Mouse (Mus musculus) embryonic facial prominence, embryonic 13.5 days (tissue): ENCODE measurements around the gene Rfwd3. TPM values are rescaled to one million over a fixed set of nuclear protein-coding genes. Genes with fewer than 3 reads are reported as not detected.
A peak's percentile ranks its signal among the peaks of the same experiment; 100 is the strongest.
"Not testable (repeated sequence)": the region's sequence is repeated elsewhere in the genome, so short reads cannot be mapped to it uniquely, and the experiment has no call there.

Source experiments
- ATAC-seq: fragments of 200-750 bp; cut with Nextera tagmentation; 2 replicates; pipeline ENCODE4 v1.8.0; 2017; ENCODE audit warnings: low read depth; ENCODE audit not compliant: insufficient number of reproducible peaks, insufficient read depth, low FRiP score, low TSS enrichment
- H3K27ac ChIP-seq: fragments of 300-500 bp; sonication (generic); 2 replicates; pipeline ENCODE4 v1.5.1; 2015; ENCODE audit warnings: moderate library complexity, mild to moderate bottlenecking, inconsistent platforms
- H3K27me3 ChIP-seq: fragments of 300-500 bp; sonication (generic); 2 replicates; pipeline ENCODE4 v1.6.1; 2015; ENCODE audit warnings: mild to moderate bottlenecking, inconsistent platforms
- H3K36me3 ChIP-seq: fragments of 300-500 bp; sonication (generic); 2 replicates; pipeline ENCODE4 v1.6.1; 2015; ENCODE audit warnings: mild to moderate bottlenecking, inconsistent platforms
- H3K4me1 ChIP-seq: fragments of 300-500 bp; sonication (generic); 2 replicates; pipeline ENCODE4 v1.6.1; 2015; ENCODE audit warnings: inconsistent platforms
- H3K4me2 ChIP-seq: fragments of 300-500 bp; sonication (generic); 2 replicates; pipeline ENCODE4 v1.6.1; 2015; ENCODE audit warnings: moderate library complexity, mild to moderate bottlenecking, inconsistent platforms
- H3K4me3 ChIP-seq: fragments of 300-500 bp; sonication (generic); 2 replicates; pipeline ENCODE4 v1.5.1; 2015; ENCODE audit warnings: mild to moderate bottlenecking, inconsistent platforms
- H3K9ac ChIP-seq: fragments of 300-500 bp; sonication (generic); 2 replicates; pipeline ENCODE4 v1.6.1; 2015; ENCODE audit warnings: mild to moderate bottlenecking, inconsistent platforms
- H3K9me3 ChIP-seq: fragments of 300-500 bp; sonication (generic); 2 replicates; pipeline ENCODE4 v1.6.1; 2016; ENCODE audit warnings: inconsistent platforms
- WGBS: fragments of 180-500 bp; shearing (Covaris S2); methylation state at CpG from one replicate; pipeline ENCODE4 v1.1.7; 2015; ENCODE audit warnings: mixed read lengths; 5-methylcytosine and 5-hydroxymethylcytosine counted together
- polyA plus RNA-seq: library from polyadenylated mRNA; unstranded; fragments of >200 nt; fragmentation: Nextera tagmentation; extraction: Ambion mirVana; gene quantifications from 2 replicates; pipeline ENCODE4 v1.2.1, GENCODE M21; 2015

Rfwd3 gene
- polyA plus RNA-seq, 1 experiment from 2014 or later, result 50.1 TPM

DNA sequence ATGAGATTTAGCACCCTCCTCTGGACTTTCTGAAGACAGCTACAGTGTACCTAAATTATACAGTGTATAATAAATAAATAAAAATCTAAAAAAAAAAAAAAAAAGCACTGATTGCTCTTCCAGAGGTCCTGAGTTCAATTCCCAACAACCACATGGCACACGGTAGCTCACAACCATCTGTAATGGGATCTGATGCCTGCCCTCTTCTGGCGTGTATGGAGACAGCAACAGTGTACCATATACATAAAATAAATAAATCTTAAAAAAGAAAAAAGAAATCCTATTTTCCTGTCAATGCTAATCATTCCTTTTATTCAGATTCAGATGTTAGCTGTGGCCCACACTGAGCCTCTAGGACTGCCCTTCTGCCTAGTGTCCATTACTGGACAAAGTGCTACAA lies 31.7 kb downstream of the Rfwd3 start:
- peaks cover 15% of the 10 kb centered on the region for H3K36me3 ChIP-seq
- no peak overlapping the region for H3K4me2 ChIP-seq
- no peaks in the 10 kb centered on the region for H3K27me3 ChIP-seq
- H3K27ac ChIP-seq, result no peak overlapping the region
- no peak for ATAC-seq
- no peaks in the 10 kb centered on the region for H3K4me1 ChIP-seq
- peaks cover 4% of the 10 kb centered on the region; the same call in 1 of the 2 replicates for H3K9me3 ChIP-seq
- H3K9ac ChIP-seq, result no peak overlapping the region
- WGBS, result 70% methylated on average over 2 of the region's 2 CpGs
- H3K4me3 ChIP-seq, result no peak overlapping the region

DNA sequence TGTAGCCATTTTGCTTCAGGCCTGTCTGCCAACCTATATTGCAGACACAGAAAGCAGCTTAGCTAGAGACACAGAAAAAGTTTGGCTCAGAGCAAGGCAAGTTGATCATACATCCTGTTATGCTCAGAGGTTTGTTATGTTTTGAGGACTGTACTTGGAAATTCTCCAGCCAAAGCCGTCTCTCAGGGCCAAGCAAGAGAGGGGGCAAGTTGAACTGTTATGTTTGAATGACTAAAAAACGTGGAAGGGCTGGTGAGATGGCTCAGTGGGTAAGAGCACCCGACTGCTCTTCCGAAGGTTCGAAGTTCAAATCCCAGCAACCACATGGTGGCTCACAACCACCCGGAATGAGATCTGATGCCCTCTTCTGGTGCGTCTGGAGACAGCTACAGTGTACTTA lies 33.9 kb downstream of the Rfwd3 start:
- 69% methylated on average over 7 of the region's 7 CpGs for WGBS

GRCm38 (mm10) chr8:111264693-111265220 lies 35.3 kb downstream of the Rfwd3 start:
- Histone ChIP-seq H3K4me3 (no peak overlapping the region), H3K4me1 (no peaks in the 10 kb centered on the region), H3K9ac (no peak overlapping the region), H3K27ac (no peak overlapping the region), H3K27me3 (no peaks in the 10 kb centered on the region), H3K36me3 (peaks cover under 1% of the 10 kb centered on the region; the same call in 1 of the 2 replicates), H3K9me3 (peaks cover 4% of the 10 kb centered on the region; the same call in 1 of the 2 replicates), H3K4me2 (no peak overlapping the region)
- no peak for ATAC-seq
- 71% methylated on average over 2 of the region's 2 CpGs for WGBS

More for the DNA sequence above, 33.9 kb downstream of the Rfwd3 start:
- H3K27me3 ChIP-seq, ATAC-seq, H3K9ac ChIP-seq, H3K27ac ChIP-seq, H3K9me3 ChIP-seq, H3K36me3 ChIP-seq, H3K4me1 ChIP-seq, H3K4me3 ChIP-seq, H3K4me2 ChIP-seq: not testable (repeated sequence)

DNA sequence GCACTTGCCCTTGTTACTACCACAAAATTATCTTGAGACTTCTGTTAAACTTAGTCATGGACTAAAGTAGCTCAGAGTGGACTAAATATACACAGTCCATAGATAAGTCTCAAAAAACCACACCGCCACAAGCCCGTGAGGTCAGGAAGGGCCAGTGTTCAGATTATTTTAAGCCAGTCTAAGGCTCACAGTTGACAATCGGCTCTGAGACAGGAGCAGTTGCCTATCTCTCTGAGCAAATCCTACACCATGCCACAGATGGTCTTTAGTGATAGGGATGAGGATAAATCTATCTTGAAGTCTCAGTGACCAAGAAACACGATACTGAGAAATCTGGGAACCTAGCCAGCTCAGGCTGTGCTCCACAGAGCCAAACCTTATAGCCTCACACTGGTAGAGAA lies 38.0 kb downstream of the Rfwd3 start:
- Histone ChIP-seq H3K27ac (no peak overlapping the region), H3K9me3 (0 out of 2 replicates have a peak, but pooled peaks cover 4% of the 10 kb centered on the region), H3K27me3 (no peaks in the 10 kb centered on the region), H3K9ac (no peak overlapping the region), H3K36me3 (no peaks in the 10 kb centered on the region), H3K4me3 (no peak overlapping the region), H3K4me1 (peaks cover 3% of the 10 kb centered on the region), H3K4me2 (no peak overlapping the region)
- WGBS, result 82% methylated on average over 4 of the region's 4 CpGs
- ATAC-seq, result no peak

DNA sequence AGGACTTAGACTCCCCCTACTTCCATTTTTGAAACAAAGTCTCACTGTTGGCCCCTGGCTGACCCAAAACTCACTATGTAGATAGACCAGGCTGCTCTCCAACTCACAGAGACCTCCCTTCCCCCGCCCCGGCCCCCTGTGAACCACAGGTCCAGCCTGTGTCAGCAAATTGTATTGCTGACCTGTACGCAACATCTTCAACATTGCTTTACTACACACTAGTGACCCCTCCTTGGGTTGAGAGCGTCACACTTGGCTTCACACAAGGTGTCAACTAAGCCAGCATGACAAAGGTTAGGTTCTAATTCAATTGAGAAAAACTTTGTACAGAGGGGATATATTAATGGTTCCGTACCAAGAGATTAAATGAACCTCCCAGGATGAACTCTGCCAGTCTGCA lies 39.8 kb downstream of the Rfwd3 start:
- no peaks in the 10 kb centered on the region for H3K9me3 ChIP-seq
- H3K9ac ChIP-seq, result no peak overlapping the region
- no peak for ATAC-seq
- H3K27ac ChIP-seq, result no peak overlapping the region
- no peaks in the 10 kb centered on the region; the same call in 1 of the 2 replicates for H3K36me3 ChIP-seq
- H3K4me2 ChIP-seq, result peak overlapping the region; percentile 57; the same call in 1 of the 2 replicates
- peak overlapping the region; percentile 89; the same call in 1 of the 2 replicates for H3K4me3 ChIP-seq
- H3K4me1 ChIP-seq, result peaks cover 3% of the 10 kb centered on the region
- WGBS, result 94% methylated on average over 5 of the region's 5 CpGs
- H3K27me3 ChIP-seq, result no peaks in the 10 kb centered on the region

- Histone ChIP-seq H3K4me3 (peak overlapping the region; percentile 89), H3K36me3 (no peaks in the 10 kb centered on the region; the same call in 1 of the 2 replicates), H3K4me2 (peak overlapping the region; percentile 57), H3K4me1 (peaks cover 3% of the 10 kb centered on the region), H3K27ac (peak overlapping the region; percentile 99), H3K9ac (peak overlapping the region; percentile 97), H3K27me3 (no peaks in the 10 kb centered on the region), H3K9me3 (no peaks in the 10 kb centered on the region)
- ATAC-seq, result no peak
- 10% methylated on average over 13 of the region's 13 CpGs for WGBS
Measured at GRCm38 (mm10) chr8:111259408-111259741, 40.6 kb downstream of the Rfwd3 start.

DNA sequence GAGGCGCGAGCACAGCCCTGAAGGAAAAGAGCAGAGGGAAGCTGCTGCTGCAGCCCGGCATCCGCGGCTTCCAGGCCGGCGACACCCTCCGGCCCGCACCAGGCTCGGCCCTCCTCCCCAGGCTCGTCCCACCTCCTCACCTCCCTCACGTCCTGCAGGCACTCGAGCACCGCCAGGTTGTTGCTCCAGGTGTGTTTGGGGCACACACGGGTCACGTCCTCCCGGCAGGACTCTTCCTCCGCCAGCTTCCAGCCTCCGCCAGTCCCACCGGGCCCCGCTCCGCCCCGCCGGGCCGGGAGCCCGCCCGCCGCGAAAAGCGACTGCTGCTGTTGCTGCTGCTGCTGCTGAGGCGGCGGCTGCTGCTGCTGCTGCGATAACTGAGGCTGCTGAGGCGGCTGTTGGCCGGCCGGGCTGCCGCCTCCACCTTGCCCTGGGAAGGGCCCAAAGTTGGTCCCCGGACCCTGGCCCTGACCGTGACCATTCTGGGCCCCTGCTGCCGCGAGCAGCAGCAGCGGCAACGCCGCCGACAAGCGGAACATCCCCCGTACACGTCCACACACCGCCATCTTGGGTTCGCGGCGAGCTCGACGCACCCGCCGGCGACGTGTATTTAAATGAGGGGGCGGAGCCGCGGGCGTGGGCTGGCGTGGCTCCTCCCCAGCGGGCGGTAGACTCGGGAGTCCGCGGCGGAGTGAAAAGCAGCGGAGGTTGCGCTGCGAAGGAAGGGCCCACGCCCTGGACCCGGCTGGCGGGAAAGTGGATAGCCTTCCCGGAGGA lies 41.2 kb downstream of the Rfwd3 start, which contains the start of gene Glg1:
Glg1 (minus strand) TSS at position 586 of the 777 bp plus-strand sequence.
- H3K4me3 ChIP-seq, result peak within 1 kb of the TSS; percentile 89
- no peaks in the 10 kb centered on the region for H3K27me3 ChIP-seq
- no peaks in the 10 kb centered on the region; the same call in 1 of the 2 replicates for H3K36me3 ChIP-seq
- peak within 1 kb of the TSS; percentile 97 for H3K9ac ChIP-seq
- peak; percentile 91 for ATAC-seq
- H3K4me1 ChIP-seq, result peaks cover 3% of the 10 kb centered on the region
- H3K9me3 ChIP-seq, result no peaks in the 10 kb centered on the region
- H3K4me2 ChIP-seq, result peak within 1 kb of the TSS; percentile 57
- H3K27ac ChIP-seq, result peak within 1 kb of the TSS; percentile 99
- WGBS, result under 1% methylated on average over 75 of the region's 76 CpGs

DNA sequence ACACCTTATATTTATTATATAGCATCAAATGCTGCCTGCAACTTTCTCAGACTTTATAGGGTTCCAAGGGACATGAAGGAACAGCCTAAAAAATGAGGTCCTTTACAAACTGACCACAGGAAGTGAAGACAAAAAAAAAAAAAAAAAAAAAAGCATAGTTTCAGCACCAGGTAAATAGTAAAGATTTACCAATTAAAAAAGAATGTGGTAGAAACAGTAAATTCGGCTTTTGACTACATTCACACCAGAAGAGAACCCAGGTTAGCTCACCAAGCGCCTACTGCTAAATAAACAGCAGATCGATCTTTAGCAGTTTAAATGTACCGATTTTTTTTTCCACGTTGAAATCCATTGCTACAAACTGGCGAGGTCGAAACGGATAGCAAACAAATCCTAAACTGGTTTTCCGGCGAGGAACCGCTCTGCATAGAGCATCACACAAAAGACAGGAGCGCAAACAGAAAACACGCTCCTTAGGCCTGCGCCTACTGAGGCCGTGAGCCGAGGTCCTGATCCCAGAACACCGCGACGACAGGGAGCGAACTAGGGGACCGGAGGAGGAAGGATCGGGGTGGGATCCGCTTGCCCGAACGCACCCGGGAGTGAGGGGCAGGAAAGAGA lies 41.9 kb downstream of the Rfwd3 start:
- Histone ChIP-seq H3K27me3 (no peaks in the 10 kb centered on the region), H3K4me2 (peak overlapping the region; percentile 57), H3K9ac (peak overlapping the region; percentile 97), H3K4me3 (peak overlapping the region; percentile 89), H3K4me1 (peaks cover 3% of the 10 kb centered on the region), H3K9me3 (no peaks in the 10 kb centered on the region), H3K27ac (peak overlapping the region; percentile 99), H3K36me3 (no peaks in the 10 kb centered on the region; the same call in 1 of the 2 replicates)
- 0 out of 2 replicates have a peak, but pooled peaks have one; percentile 3 for ATAC-seq
- WGBS, result under 1% methylated on average over 26 of the region's 26 CpGs

- no peak overlapping the region for H3K27ac ChIP-seq
- H3K4me1 ChIP-seq, result peaks cover 3% of the 10 kb centered on the region
- no peak overlapping the region for H3K4me2 ChIP-seq
- no peak overlapping the region for H3K4me3 ChIP-seq
- H3K9me3 ChIP-seq, result no peaks in the 10 kb centered on the region
- ATAC-seq, result no peak
- H3K9ac ChIP-seq, result no peak overlapping the region
- H3K27me3 ChIP-seq, result no peaks in the 10 kb centered on the region
- 85% methylated on average over 4 of the region's 4 CpGs for WGBS
- no peaks in the 10 kb centered on the region; the same call in 1 of the 2 replicates for H3K36me3 ChIP-seq
Measured at GRCm38 (mm10) chr8:111252487-111253112, 47.4 kb downstream of the Rfwd3 start.

DNA sequence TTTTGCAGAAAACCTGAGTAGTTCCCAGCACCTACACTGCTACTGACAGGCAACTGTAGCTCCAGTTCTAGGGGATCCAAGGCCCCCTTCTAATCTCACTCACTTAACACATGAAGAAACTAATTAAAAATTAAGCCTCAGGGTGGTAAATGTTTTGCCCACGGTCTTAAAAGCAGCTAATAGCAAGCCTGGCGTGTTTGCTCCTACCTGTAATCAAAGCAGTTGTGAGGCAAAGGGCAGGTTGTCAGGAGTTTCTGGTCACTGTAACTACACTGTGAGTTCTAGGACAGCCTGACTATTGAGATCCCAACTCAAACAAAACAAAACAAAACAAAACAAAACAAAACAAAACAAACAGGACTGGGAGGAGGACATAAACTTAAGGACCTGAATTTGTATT lies 49.9 kb downstream of the Rfwd3 start:
- Histone ChIP-seq H3K4me2 (no peak overlapping the region), H3K27me3 (no peaks in the 10 kb centered on the region), H3K9me3 (no peaks in the 10 kb centered on the region), H3K4me3 (no peak overlapping the region), H3K9ac (no peak overlapping the region), H3K36me3 (no peaks in the 10 kb centered on the region), H3K4me1 (no peaks in the 10 kb centered on the region), H3K27ac (no peak overlapping the region)
- 72% methylated on average over 2 of the region's 2 CpGs for WGBS
- ATAC-seq, result no peak

DNA sequence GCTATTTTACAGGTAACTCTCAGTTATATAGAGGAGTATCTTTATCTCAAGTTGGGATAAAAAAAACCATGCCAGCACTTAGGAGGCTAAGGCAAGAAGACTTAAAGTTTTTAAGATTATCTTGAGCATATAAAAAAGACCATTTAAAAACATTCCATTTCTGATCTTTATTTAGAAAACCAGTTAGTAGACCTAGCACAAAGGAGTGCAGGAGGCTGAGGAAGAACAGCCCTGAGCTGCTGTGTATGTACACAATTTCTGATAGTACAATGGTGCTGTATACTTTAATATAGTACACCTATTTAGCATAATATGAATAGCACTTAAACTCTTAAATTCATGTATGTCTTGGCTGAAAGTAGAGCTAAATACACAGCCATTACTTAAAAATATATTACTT lies 51.9 kb downstream of the Rfwd3 start:
- Histone ChIP-seq H3K9ac (no peak overlapping the region), H3K4me1 (no peaks in the 10 kb centered on the region), H3K27me3 (no peaks in the 10 kb centered on the region), H3K9me3 (no peaks in the 10 kb centered on the region), H3K4me3 (no peak overlapping the region), H3K4me2 (no peak overlapping the region), H3K36me3 (no peaks in the 10 kb centered on the region), H3K27ac (no peak overlapping the region)
- no peak for ATAC-seq
